Mouse (Mus musculus): ENCODE data around the gene Olfr938. TPM values are rescaled to one million over a fixed set of nuclear protein-coding genes. Genes with fewer than 3 reads are reported as not detected.

The Olfr938 gene
- polyA plus RNA-seq (2017; shearing (Covaris generic)), result not detected

DNA sequence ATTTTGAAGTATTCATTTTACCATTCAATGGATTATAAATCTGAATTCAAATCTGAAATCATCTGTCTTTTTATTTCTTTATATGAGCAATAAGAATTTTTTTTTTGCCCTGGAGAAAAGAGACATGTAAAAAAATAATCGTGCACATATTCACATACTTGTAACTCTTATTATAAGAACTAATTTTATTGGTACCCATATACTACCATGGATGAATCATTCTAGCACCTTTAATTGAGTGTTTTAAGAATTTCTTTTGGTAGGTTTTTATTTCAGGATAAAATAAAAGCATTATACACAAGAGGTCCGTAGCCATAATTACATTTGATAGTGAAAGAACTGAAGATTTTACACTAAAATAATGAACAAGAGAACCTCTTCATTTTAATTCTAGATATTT lies at the start of gene Olfr938:
Gene Olfr938 (minus strand): TSS at position 101 of the 400 bp plus-strand sequence.
- ATAC-seq, result no peak

DNA sequence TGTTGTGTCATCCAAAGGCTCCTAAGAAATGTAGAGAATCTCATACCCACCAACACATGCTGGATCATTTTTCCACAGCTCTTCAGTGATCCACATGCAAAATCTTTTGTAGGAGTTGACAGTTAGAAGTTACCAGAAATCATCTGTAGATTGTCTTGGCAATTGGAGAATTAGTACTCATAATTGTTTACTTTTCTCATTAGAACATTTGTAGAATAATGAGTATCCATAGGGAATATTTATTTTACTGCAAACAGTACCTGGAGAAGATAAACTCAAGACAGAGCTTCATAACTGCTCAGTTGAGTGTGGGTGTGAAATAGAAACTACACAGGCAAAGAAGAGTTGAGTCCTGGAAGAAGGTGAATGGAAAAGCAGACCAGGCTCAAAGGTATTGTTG lies 49.1 kb upstream of the Olfr938 start, which contains the start of gene Olfr27:
Gene Olfr27 (plus strand): TSS at position 301 of the 400 bp plus-strand sequence.
- no peak for ATAC-seq

DNA sequence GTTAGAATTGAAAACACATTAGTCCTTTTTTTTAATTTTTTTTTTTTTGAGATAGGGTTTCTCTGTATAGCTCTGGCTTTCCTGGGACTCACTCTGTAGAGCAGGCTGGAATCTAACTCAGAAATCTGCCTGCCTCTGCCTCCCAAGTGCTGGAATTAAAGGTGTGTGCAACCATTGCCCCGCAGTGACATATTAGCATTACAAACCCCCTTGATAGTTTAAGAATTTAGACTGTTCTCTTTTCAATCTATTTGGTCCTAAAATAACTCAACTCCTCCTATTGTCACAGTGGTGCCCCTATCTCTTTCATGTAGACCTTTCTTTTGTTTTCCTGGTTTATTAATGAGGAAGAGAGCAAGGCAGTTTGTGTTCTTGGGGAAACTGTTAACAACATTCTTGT lies 48.6 kb upstream of the Olfr938 start:
- ATAC-seq, result no peak

DNA sequence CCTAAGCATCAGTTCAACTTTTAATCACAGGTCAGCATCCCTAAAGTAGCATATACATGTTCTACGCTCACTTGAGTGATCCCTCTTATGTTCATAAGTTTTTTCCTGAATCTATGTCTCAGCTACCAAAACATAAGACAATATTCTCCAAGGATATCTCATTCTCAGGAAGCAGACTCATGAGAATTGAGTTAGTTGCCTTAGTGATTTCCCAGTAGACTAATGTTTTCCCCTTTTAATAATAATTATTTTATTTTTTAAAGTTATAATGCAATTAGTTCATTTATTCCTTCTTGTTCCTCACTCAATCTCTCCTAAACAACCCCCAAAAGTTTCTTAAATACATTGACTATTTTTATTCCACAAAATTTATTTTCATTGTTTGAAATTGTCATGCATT lies 13.8 kb downstream of the Olfr938 start, which contains the start of gene Olfr937:
Gene Olfr937 (minus strand): TSS at position 101 of the 400 bp plus-strand sequence.
- ATAC-seq, result no peak

Other genes with a start within 250 kb of the Olfr938 start
- gene Olfr924, start 234.4 kb downstream of the Olfr938 start, polyA plus RNA-seq (2017; shearing (Covaris generic)), result not detected
- not detected for gene Olfr26, start 223.8 kb downstream of the Olfr938 start, polyA plus RNA-seq (2017; shearing (Covaris generic))
- not detected for gene Olfr926, start 201.8 kb downstream of the Olfr938 start, polyA plus RNA-seq (2017; shearing (Covaris generic))
- gene Olfr930, start 149.1 kb downstream of the Olfr938 start, polyA plus RNA-seq (2017; shearing (Covaris generic)), result not detected
- gene Olfr933, start 106.6 kb downstream of the Olfr938 start, polyA plus RNA-seq (2017; shearing (Covaris generic)), result not detected
- not detected for gene Olfr934, start 90.6 kb downstream of the Olfr938 start, polyA plus RNA-seq (2017; shearing (Covaris generic))
- gene Olfr935, start 79.2 kb downstream of the Olfr938 start, polyA plus RNA-seq (2017; shearing (Covaris generic)), result not detected
- not detected for gene Olfr146, start 55.5 kb downstream of the Olfr938 start, polyA plus RNA-seq (2017; shearing (Covaris generic))
- not detected for gene Olfr937, start 13.9 kb downstream of the Olfr938 start, polyA plus RNA-seq (2017; shearing (Covaris generic))
- gene Olfr27, start 49.2 kb upstream of the Olfr938 start, polyA plus RNA-seq (2017; shearing (Covaris generic)), result not detected
- gene Olfr943, start 87.4 kb upstream of the Olfr938 start, polyA plus RNA-seq (2017; shearing (Covaris generic)), result under 1 TPM in 1 of 3 experiments, not detected in 2; 0.19 TPM
- gene Olfr944, start 123.0 kb upstream of the Olfr938 start, polyA plus RNA-seq (2017; shearing (Covaris generic)), result not detected
- not detected for gene Olfr1537, start 171.1 kb upstream of the Olfr938 start, polyA plus RNA-seq (2017; shearing (Covaris generic))
- not detected for gene Olfr945, start 197.9 kb upstream of the Olfr938 start, polyA plus RNA-seq (2017; shearing (Covaris generic))
- not detected for gene Olfr948, start 247.2 kb upstream of the Olfr938 start, polyA plus RNA-seq (2017; shearing (Covaris generic))